Mouse (Mus musculus): ENCODE data around the gene Stx8. TPM values are rescaled to one million over a fixed set of nuclear protein-coding genes. Genes with fewer than 3 reads are reported as not detected.

The Stx8 gene
- polyA plus RNA-seq (2015; fragmentation: Nextera tagmentation; extraction: Ambion mirVana) = 23.4 and 32.5 TPM in 2 replicates

- H3K9me3 ChIP-seq (replicated peaks) = no peaks in the 10 kb centered on the region
- peak within 1 kb of the TSS; percentile 84 for H3K4me2 ChIP-seq
- H3K4me1 ChIP-seq (replicated peaks) = peaks cover 22% of the 10 kb centered on the region
- H3K27ac ChIP-seq = peak within 1 kb of the TSS; percentile 41; the same call in 1 of the 2 replicates
- H3K36me3 ChIP-seq = no peaks in the 10 kb centered on the region
- peak within 1 kb of the TSS; percentile 92 for H3K4me3 ChIP-seq (replicated peaks)
- under 1% methylated on average over 28 of the region's 28 CpGs for WGBS (ENCODE audit: insufficient replicate concordance)
- H3K27me3 ChIP-seq = no peaks in the 10 kb centered on the region
- ATAC-seq (ENCODE audit: low read depth) (peak; percentile 85), DNase-seq (peak; percentile 79)
- peak within 1 kb of the TSS; percentile 85 for H3K9ac ChIP-seq
Observed at GRCm38 (mm10) chr11:67965905-67966878, at the start of gene Stx8. Stx8 (plus strand) TSS chr11:67966193.

DNA sequence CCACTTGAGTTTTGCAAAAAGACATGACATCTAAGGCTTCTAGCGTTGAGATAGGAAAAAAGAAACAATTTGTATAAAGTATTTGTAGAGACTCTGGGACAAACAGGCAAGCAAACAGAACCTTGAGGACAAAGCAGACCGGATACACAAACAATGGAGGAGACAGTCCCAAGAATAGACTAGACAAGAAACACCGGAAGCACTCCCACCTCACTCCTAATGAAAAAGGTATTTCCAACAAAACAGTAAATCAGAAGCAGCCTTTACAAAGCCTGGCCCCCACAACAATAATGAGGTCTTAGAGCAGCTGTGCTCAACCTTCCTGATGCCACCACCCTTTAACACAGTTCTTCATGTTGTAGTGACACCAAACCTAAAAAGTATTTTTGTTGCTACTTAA, 48.9 kb upstream of the Stx8 start:
- ATAC-seq (ENCODE audit: low read depth) = no peak
- Histone ChIP-seq H3K4me1 (replicated peaks) (peaks cover 10% of the 10 kb centered on the region), H3K9me3 (replicated peaks) (no peaks in the 10 kb centered on the region), H3K27me3 (peaks cover 33% of the 10 kb centered on the region), H3K4me2 (no peak overlapping the region), H3K9ac (no peak overlapping the region), H3K4me3 (replicated peaks) (no peak overlapping the region), H3K36me3 (no peaks in the 10 kb centered on the region), H3K27ac (no peak overlapping the region)
- WGBS (ENCODE audit: insufficient replicate concordance) = 62% methylated on average over 3 of the region's 3 CpGs
- no peak for DNase-seq

DNA sequence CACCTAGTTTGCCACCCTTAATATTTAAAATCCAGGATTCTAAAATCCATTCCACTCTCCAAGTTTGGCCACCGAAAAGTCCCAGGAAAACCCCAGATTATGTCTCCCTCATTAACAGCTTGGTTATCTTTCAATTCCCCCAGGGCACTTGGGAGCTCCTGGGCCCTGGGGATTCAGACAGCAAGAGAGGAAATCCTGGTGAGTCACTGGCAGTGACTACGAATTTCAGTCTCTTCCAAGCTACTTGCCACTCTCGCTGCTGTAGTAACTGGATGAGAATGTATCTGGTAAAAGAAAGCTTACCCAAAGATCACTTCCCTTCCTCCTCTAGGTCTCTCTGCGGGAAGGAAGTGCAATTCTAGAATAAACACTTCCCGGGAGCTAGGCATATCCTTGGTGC, 46.4 kb upstream of the Stx8 start:
- Histone ChIP-seq H3K27me3 (peaks cover 40% of the 10 kb centered on the region), H3K27ac (no peak overlapping the region), H3K4me2 (no peak overlapping the region), H3K4me1 (replicated peaks) (peaks cover 15% of the 10 kb centered on the region), H3K9ac (no peak overlapping the region), H3K9me3 (replicated peaks) (no peaks in the 10 kb centered on the region), H3K4me3 (replicated peaks) (no peak overlapping the region), H3K36me3 (no peaks in the 10 kb centered on the region)
- WGBS (ENCODE audit: insufficient replicate concordance) = 30% methylated on average over 5 of the region's 5 CpGs
- DNase-seq = no peak
- no peak for ATAC-seq (ENCODE audit: low read depth)

DNA sequence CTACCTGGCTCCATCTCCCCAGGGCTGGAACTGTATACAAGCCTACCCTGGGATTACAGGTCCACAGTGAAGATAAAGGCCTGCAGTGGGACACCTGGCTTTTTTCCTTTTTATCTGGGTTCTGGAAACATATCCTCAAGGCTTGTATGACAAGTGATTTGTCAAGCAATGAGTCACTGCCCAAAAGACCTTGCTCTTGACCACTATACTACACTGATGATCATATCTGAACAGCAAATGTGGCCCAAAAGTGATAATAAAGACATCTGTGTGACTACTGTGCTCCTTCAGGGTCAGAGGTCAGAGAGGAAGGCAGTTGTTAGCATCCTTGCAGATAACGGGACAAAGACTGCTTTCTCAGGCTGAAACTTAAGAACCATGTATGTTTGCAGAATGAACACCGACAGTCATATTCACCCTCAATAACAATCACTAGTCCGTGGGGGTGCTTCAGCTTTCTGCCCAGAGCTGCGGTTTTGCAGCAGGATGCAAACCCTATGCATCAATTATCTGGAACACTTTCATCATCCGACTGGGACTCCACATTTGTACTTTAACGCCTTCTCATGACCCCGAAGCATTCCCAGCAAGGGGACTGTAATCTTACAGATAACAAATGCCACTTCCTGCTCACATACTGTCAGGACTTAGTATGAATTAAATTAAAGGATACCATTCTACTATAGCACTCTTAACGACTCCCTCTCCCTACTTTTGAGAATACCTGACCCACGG, 45.6 kb upstream of the Stx8 start:
- no peaks in the 10 kb centered on the region for H3K36me3 ChIP-seq
- no peak for ATAC-seq (ENCODE audit: low read depth)
- no peak overlapping the region for H3K9ac ChIP-seq
- no peaks in the 10 kb centered on the region for H3K9me3 ChIP-seq (replicated peaks)
- H3K4me2 ChIP-seq = no peak overlapping the region
- H3K4me3 ChIP-seq (replicated peaks) = no peak overlapping the region
- DNase-seq = no peak
- no peak overlapping the region for H3K27ac ChIP-seq
- peaks cover 40% of the 10 kb centered on the region for H3K27me3 ChIP-seq
- peaks cover 15% of the 10 kb centered on the region for H3K4me1 ChIP-seq (replicated peaks)
- WGBS (ENCODE audit: insufficient replicate concordance) = 14% methylated on average over 9 of the region's 9 CpGs

DNA sequence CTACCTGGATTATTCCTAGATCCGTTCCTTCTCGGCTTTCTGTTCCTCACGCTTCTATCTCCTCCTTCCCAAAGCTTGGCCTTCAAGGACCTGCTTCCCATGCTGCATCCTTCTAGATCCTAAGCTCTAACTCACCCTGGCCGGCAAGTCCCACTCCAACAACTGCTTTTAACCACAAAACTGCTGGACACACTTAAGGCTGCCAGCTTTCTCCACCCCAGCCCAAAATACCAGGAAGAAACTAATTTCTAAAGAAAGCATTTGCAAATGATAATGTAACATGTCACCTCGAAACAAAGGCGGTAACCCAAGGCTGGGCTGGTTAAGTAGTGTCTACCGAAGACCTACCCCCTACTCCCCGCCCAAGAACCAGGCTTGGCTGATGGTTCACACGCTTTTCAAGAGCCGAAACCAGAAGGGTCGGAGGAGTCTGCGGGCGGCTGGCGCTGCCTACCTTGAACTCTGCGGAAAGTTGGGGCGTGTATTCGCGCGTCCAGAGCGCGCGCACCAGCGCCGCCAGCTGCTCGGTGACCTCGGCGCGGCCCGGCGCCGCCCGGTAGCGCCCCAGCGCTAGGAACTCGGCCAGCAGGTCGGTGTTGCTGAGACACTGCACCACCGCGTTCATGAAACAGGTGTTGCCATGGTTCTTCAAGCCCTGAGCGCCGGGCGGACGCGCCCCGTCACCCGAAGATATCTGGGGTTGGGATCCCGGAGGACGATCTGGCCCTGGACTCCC, 44.7 kb upstream of the Stx8 start:
- Histone ChIP-seq H3K9me3 (replicated peaks) (no peaks in the 10 kb centered on the region), H3K9ac (0 out of 2 replicates have a peak overlapping the region, but pooled peaks have one; percentile 13), H3K4me3 (replicated peaks) (peak overlapping the region; percentile 61), H3K27ac (no peak overlapping the region), H3K4me2 (peak overlapping the region; percentile 84), H3K36me3 (no peaks in the 10 kb centered on the region), H3K4me1 (replicated peaks) (peaks cover 15% of the 10 kb centered on the region), H3K27me3 (peaks cover 40% of the 10 kb centered on the region)
- no peak for ATAC-seq (ENCODE audit: low read depth)
- WGBS (ENCODE audit: insufficient replicate concordance) = 3% methylated on average over 47 of the region's 47 CpGs
- DNase-seq = no peak

GRCm38 (mm10) chr11:67921827-67922754, 43.9 kb upstream of the Stx8 start, which contains the start of gene Usp43:
Usp43 (minus strand) TSS chr11:67922153.
- H3K9me3 ChIP-seq (replicated peaks) = no peaks in the 10 kb centered on the region
- ATAC-seq (ENCODE audit: low read depth) = no peak
- peak within 1 kb of the TSS; percentile 61 for H3K4me3 ChIP-seq (replicated peaks)
- H3K9ac ChIP-seq = 0 out of 2 replicates have a peak within 1 kb of the TSS, but pooled peaks have one; percentile 13
- no peaks in the 10 kb centered on the region for H3K36me3 ChIP-seq
- peaks cover 15% of the 10 kb centered on the region for H3K4me1 ChIP-seq (replicated peaks)
- H3K27ac ChIP-seq = no peak within 1 kb of the TSS
- WGBS (ENCODE audit: insufficient replicate concordance) = under 1% methylated on average over 66 of the region's 80 CpGs
- peaks cover 40% of the 10 kb centered on the region for H3K27me3 ChIP-seq
- peak within 1 kb of the TSS; percentile 84 for H3K4me2 ChIP-seq
- DNase-seq = no peak

- no peaks in the 10 kb centered on the region for H3K36me3 ChIP-seq
- no peak overlapping the region for H3K27ac ChIP-seq
- under 1% methylated on average over 12 of the region's 12 CpGs for whole genome bisulfite sequencing (ENCODE audit: insufficient replicate concordance)
- H3K9ac ChIP-seq = no peak overlapping the region
- no peaks in the 10 kb centered on the region for H3K9me3 ChIP-seq (replicated peaks)
- peaks cover 40% of the 10 kb centered on the region for H3K27me3 ChIP-seq
- ATAC-seq (ENCODE audit: low read depth) = peak; percentile 60
- H3K4me2 ChIP-seq = peak overlapping the region; percentile 84
- peaks cover 15% of the 10 kb centered on the region for H3K4me1 ChIP-seq (replicated peaks)
- peak overlapping the region; percentile 61 for H3K4me3 ChIP-seq (replicated peaks)
- DNase-seq = peak; percentile 6
Observed at GRCm38 (mm10) chr11:67922755-67923125, 43.3 kb upstream of the Stx8 start.

- H3K4me3 ChIP-seq (replicated peaks) = no peak overlapping the region
- no peak overlapping the region for H3K4me2 ChIP-seq
- no peak overlapping the region for H3K9ac ChIP-seq
- no peak for DNase-seq
- no peaks in the 10 kb centered on the region for H3K9me3 ChIP-seq (replicated peaks)
- peaks cover 15% of the 10 kb centered on the region for H3K4me1 ChIP-seq (replicated peaks)
- 81% methylated on average over 5 of the region's 5 CpGs for WGBS (ENCODE audit: insufficient replicate concordance)
- ATAC-seq (ENCODE audit: low read depth) = no peak
- no peaks in the 10 kb centered on the region for H3K36me3 ChIP-seq
- peaks cover 40% of the 10 kb centered on the region for H3K27me3 ChIP-seq
- H3K27ac ChIP-seq = no peak overlapping the region
Observed at GRCm38 (mm10) chr11:67923720-67924119, 42.3 kb upstream of the Stx8 start.

GRCm38 (mm10) chr11:67925000-67925399, 41.0 kb upstream of the Stx8 start:
- H3K4me2 ChIP-seq = no peak overlapping the region
- peaks cover 29% of the 10 kb centered on the region for H3K27me3 ChIP-seq
- no peak for ATAC-seq (ENCODE audit: low read depth)
- WGBS (ENCODE audit: insufficient replicate concordance) = 77% methylated on average over 13 of the region's 13 CpGs
- no peak overlapping the region for H3K4me3 ChIP-seq (replicated peaks)
- H3K27ac ChIP-seq = no peak overlapping the region
- H3K9me3 ChIP-seq (replicated peaks) = no peaks in the 10 kb centered on the region
- H3K36me3 ChIP-seq = no peaks in the 10 kb centered on the region
- H3K9ac ChIP-seq = no peak overlapping the region
- peaks cover 15% of the 10 kb centered on the region for H3K4me1 ChIP-seq (replicated peaks)
- DNase-seq = no peak

DNA sequence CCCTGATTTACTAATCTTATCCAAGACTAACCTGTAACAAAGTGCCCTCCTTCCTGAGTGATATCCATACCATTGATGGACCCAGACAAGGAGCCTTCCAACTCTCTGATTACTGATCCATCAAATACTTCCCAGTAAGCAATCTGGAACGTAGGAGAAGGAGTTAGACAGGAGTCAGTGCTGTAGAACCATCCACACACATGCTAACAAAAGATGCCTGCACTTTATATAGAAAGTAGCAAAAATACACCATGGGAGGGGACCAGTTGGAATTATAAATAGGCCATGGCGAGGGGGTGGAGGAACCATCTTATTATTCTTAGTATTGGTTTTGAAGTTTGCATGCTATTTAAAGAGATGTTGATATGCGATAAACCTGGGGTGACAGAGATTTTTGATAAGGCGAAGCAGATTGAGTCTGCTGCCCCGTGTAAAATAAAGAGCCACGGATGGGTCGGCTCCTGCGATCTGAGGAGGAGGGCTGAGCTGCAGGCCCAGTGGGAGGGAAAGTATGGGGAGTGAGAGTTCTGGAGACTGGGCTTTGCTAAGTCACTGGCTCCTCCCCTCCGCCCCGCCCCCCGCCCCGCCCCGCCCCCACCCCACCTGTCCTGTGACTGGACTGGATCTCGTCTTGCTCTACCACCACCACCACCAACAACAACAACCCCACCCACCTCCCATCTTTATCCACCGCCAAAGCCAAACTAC, 39.5 kb upstream of the Stx8 start:
- Histone ChIP-seq H3K9ac (no peak overlapping the region), H3K9me3 (replicated peaks) (no peaks in the 10 kb centered on the region), H3K4me3 (replicated peaks) (no peak overlapping the region), H3K36me3 (no peaks in the 10 kb centered on the region), H3K4me2 (no peak overlapping the region), H3K27ac (no peak overlapping the region), H3K27me3 (peaks cover 14% of the 10 kb centered on the region), H3K4me1 (replicated peaks) (peaks cover 12% of the 10 kb centered on the region)
- ATAC-seq (ENCODE audit: low read depth) (no peak), DNase-seq (no peak)
- 16% methylated on average over 13 of the region's 15 CpGs for WGBS (ENCODE audit: insufficient replicate concordance)

All from liver, embryonic 13.5 days (tissue).